Mouse (Mus musculus) layer of hippocampus, postnatal 36 days (tissue): ENCODE data around the gene Gm45716. TPM values are rescaled to one million over a fixed set of nuclear protein-coding genes. Genes with fewer than 3 reads are reported as not detected.

Experiments
- DNase-seq, 2 experiments: peaks; one replicate each; pipeline ENCODE4 v3.0.0; 2022
- total RNA-seq, 2 experiments: library from RNA; stranded (reverse); gene quantifications; 2 replicates each; pipeline ENCODE4 v1.2.3; 2021

The Gm45716 gene
- total RNA-seq, 2 experiments from 2014 or later: 7.1 to 7.8 TPM

DNA sequence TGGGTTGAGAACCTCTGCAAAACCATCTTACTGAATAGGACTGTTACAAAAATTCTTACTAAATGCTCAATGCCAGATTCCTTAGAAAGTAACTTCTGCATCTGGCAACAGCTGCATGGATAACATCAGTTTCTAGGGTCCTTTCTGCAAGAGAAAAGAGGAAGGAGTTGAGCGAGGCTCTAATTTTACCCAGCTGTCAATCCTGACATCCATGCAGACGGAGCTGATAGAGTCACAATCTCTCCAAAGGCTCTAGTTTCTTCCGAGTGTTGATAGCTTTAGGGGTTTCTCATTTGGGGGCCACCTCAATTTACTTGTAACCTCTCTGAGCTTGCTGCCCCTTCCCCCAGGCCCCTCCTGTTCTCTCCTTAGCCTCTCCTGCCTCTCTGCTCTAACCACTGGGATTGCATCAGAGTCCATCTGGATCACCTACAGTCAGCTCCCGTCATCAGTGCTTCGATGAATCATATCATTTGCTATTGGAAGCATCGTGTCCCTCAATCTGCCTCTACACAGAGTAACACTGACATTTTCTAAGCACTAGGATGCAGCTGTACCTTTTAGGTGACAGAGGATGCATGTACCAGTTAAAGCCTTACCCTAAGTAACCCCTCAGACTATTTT is 32.7 kb downstream of the Gm45716 start:
- no peak for DNase-seq

DNA sequence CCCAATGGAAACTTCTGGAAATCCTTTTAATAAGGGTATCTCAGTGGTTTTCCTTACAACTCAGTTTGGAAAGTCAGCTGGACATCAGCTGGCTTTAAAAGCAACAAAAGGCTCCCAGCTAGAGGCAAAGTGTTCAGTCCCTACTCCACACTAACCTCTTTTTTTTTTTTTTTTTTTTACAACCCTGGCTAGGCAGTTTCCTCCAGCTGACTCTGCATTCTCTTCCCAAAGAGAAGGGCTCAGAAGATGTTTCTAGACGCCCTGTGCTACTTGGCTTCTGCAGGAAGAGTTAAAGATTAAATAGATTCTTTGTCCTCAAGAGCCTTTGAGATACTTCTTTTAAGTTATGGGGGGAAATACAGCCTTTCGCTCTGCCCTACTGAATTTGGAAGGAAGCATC is 33.3 kb downstream of the Gm45716 start:
- no peak for DNase-seq

DNA sequence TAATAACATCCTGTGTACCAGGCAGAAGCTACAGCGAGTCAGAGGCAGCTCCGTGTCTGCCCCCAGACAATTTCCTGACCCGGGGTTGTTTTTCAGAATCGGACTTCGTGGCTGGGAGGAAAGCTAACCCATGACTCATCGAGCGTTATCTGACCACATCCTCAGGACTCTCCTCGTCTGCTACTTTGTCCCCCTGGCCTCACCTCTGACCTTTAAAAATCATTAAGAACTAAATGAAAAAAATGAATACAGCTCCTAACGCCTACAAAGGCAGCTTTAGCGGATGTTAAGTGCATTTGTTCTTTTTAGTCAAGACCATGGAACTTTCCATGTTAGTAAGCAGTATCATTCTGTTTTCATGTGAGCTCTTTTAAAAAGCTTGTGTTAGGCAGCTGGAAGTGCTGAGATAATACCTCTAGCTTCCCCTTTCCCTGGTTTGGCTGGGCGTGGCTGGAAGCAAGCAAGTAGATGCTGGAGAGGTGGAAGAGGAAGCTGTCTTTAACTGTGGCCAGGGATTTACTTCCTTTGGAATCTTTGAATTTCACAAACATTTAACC is 37.5 kb downstream of the Gm45716 start:
- DNase-seq: no peak

DNA sequence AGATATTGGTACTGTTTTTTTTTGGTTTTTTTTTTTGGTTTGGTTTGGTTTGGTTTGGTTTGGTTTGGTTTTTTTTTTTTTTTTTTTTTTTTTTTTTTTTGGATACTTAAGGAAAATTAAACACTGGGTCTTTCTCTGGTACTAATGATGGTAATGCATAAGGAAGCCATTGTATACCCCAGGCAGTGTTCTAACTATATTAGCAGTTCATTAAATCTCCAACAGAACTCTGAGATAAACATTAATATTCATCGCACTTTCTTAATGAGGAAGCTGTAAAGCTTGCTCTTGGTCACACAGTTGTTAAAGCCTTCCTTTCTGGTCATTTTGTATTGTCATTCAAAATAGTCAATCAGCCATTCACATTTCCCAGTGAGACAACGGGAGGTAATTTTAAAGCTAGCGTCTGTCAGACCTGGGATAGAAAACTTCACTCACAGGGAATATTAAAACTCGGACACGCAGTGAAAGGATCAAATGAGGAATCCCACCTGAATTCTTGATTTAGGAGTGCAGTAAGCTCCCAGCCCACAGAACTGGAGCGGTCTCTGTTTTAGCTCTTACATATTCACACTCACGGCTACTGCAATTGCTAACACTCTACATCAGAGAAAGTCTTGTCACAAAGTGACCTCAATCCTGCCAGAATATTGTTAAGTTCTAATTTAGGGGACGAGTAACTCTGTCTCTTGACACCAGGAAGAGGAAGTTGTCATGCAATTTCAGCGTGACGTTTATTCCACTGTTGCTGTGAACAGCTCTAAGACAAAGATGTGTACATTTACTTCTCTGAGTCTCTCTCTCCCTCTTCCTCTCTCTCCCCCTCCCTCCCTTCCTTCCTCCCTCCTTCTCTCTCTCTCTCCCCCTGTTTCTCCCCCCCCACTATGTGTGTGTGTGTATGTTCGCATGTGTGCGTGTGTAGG is 39.8 kb downstream of the Gm45716 start:
- no peak for DNase-seq

DNA sequence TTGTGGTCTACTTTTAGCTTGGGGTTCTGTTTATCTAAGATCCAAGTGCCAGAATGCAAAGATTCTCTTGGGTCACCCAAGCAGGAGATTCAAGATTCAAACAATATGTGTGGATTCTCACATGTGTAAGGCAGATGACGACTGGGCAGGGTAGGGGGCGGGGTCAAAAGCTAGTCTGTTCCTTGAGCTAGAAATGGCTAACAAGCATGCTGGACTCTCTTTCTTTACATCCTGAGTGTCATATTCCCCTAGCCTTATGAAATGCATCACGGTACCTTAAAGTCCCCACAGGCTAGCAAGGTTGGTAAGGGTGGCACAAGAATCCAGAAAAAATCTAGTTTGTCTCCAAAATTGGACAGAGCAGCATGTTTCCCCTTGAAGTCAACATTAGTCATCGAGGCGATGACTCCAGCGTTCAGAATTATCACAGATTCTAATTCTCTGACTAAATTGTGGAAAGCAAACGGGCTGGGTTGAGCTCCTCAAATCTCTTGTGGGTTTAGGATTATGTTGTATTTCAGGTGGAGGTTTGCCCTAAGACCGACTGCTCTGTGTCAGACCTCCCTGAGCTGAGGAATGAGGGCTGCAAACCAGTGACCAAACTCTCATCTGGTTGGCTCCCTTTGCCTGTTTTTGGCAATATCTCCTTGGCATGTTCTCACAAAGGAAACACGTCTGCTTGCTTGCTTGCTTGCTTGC is 40.9 kb downstream of the Gm45716 start:
- DNase-seq: no peak

DNA sequence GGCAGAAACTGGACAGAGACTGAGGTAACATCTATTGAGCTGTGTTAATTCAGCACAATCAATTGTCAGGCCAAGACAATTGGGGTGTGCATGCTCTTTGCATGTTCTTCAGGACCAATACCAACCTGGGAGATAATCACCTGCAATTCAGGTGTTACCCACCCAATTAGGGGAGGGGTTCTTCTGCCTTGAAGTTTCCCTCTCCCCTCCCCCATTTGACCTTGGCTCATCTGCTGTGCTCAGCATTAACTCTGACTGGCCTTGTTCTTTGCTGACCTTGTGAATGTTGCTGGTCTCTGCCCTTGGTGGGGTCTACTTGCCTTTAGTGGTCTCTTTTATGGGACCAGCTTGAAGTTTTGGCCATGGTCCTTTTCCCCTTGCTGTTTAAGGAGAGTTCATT is 42.3 kb downstream of the Gm45716 start:
- no peak for DNase-seq

DNA sequence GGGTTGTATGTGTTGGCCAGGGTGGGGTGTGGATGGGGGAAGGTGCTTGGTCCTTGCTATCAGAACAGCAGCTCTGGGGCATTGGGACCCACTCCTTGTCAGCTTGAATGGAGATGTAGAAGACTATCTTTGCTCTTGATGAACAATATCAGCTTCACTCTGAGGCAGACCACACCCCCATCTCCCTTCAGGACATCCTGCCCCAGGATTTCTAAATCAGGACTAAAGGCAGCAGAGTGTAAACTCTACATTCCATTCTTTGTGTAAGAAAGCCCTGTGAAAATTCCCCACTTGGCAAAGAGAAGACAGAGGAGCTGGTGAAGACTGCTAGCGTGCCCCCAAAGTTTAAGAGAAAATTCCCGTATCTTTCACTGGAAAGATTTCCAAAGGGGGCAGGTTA is 43.2 kb downstream of the Gm45716 start:
- no peak for DNase-seq

DNA sequence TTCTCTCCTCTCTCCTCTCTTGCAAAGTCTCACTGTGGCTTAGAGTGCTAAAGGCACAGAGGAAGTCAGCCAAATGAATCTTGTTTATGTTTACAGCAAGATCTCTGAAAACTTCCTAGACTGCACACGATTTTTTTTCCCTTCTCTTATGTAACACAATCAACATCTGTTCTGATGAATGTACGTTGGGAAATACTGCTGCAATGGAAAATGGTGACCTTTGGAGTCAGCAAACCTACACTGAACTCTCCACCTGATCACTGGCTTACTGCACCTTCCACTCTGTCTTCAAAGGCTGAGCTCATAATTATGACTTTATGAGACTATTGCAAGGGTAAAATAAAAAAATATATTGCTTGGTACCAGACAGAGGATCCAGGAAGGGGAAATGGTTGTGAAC is 44.1 kb downstream of the Gm45716 start:
- DNase-seq: no peak

DNA sequence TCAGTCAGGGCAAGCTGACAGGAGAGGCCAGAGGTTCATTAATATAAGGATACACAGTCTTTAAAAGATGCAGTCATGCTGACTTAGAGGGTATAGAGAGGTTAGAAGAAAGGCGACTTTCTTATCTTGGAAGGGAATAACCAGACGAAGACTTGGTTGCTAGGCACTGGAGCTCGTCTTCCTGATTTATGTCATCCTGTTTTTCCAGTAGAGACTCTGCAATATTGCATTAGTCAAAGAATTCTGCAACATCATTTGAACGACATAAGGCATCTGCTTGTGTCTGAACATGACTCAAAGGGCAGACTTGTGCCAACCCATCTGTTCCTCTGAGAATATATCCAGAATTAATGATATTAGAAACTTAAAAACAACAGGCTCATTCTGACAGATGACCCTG is 45.2 kb downstream of the Gm45716 start:
- DNase-seq: peak in 1 of 2 experiments; percentile 30

DNA sequence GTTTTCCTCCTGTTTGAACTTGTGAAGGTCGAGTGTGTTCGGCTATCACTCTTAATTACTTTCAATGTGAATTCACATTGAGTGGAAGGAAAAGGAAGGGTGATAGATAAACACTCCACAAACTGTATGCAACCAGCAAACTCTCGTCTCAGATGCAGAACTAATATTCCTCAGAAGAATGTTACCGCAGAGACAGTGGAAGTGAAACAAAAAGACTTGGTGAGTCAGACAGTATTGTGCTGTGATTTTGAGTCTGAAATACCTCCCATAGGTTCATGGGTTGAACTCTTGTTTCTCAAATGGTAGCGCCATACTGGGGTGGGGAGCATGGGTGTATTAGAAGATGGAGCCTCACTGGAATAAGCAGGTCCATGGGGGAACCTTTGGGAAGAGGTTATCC is 47.7 kb downstream of the Gm45716 start:
- no peak for DNase-seq

DNA sequence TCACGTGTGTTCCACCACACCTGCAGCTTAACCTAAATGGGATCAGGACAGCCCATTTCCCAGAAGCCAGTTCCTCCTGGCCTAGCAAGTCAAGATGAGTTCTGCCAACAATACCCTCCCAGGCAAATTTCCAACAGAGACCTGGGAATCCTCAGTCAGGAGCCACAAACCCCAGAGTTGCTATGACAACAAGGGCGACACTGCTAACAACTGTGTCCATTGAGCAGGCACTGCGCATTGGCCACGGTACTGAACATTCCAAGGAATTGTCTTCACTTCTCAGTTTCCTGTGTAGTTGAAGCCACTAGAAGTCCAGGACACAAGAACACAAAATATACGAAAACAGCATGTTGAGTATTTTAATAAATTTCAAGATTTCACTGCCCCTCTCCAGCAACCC is 50.1 kb downstream of the Gm45716 start:
- DNase-seq: no peak

DNA sequence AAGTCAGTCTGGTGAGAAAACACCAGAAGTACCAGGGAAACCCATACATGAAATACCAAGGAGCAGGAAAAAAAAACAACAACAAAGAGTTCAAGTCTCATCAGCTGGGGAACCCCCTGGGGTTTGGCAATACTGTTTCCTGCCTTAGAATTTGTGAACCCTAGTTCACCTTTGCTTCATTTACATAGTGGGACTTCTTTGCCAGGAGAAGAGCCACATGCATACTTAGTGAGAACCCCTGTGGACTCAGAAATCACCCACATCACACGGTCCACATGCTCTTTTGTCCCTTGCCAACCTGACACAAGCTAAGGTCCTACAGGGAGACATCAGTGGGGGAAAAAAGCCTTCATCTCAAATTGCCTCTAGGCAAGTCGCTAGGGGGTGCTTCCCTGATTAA is 51.2 kb downstream of the Gm45716 start:
- no peak for DNase-seq

DNA sequence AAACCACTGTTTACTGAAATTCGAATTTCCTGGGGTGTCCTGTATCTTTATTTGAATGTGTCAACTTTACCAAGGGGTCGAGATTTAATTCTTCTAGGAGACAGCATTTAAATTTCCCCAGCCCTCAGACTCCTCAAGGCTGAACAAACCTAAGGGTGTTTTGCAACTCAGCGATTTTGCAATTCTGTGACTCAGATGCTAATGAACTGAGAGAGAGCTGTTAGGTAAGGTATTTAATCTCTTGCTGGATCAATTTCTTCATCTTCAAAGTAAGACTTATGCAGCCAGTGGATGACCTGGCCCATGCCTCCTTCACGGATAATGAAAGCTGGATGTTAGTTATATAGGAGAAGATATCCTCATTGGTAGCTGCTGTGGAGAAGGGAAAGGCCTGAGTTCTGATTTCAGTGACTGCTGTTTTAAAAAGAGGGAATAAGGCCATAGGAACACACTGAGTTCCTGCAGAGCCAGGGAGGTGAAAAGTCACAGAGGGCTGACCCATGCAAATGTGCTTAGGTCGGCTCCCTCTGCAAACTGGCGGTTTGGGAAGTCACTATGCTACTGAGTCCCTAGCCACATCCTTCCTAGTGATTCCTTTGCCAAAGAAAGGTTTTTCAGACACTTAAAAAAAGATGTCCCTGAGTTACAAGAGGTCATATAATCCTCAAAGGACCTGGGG is 53.3 kb downstream of the Gm45716 start:
- no peak for DNase-seq

DNA sequence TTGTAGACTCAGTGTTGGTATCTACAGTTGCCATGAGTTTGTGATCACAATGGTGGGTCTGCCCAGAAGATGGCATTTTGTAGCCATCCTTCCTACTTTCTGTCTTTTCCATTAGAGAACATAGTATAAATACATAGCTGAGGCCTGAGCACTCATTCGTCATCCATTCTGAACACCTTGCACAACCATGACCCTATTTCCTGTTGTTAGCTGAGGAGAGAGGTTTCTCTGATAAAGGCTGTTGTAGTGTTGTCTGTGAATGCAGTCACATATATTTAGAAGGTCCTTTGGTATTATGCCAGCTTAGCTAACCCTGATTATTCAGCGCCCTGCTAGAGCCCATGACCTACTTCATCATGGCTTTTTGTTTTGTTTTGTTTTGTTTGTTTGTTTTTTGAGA is 54.4 kb downstream of the Gm45716 start:
- DNase-seq: no peak

DNA sequence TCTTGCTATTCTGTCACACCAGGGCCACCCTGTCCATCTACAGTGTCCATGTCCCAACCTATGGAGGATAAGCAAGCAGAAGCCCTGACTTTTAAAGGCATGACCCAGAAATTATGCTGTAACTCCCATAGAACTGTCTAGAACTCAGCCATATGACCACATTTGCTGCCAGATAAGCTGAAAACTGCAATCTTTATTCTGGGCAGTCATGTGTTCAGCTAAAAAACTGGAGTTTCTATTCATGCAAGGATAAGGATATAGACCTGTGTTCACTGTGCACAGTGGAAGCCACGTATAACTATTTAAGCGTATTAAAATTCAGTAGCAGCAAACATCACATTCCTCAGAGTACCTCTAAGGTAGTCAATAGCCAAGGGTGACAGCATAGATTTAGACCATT is 55.8 kb downstream of the Gm45716 start:
- DNase-seq: no peak

DNA sequence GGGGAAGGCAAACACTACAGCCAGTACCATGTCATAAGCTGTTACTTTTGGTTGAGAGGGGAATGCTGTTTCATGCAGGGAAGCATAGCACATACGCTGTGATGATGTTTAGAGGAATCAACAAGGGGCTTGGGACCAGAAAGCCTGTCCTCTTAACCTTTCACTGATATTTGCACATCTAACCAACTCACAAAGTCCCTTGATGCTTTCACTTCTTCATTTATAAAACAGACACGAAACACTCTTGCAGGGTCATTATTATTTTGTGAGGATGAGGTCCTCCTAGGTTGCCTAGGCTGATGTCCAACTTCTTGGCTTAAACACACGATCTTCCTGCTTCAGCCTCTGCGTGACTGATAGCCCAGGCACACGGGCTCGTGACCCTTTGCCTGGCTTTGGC is 58.1 kb downstream of the Gm45716 start:
- no peak for DNase-seq

DNA sequence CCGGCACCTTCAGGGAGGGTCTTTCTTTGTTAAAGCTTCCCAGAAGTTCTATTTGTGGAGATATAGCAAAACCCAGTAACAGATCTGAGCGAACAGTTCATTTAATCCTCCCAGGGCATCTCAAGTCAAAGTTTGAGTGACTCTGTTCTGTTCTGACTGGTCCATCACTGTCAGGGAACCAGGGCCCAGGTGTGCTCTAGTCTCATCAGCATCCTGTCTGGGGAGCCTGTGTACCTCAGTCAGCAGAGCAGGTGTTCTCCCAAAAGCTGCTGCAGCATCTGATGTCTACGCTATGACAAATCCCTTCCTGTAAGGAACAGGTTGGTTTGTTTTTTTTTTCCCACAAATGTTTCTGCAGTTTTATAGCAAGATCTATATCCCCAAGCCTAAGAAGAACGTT is 59.2 kb downstream of the Gm45716 start:
- DNase-seq: no peak

DNA sequence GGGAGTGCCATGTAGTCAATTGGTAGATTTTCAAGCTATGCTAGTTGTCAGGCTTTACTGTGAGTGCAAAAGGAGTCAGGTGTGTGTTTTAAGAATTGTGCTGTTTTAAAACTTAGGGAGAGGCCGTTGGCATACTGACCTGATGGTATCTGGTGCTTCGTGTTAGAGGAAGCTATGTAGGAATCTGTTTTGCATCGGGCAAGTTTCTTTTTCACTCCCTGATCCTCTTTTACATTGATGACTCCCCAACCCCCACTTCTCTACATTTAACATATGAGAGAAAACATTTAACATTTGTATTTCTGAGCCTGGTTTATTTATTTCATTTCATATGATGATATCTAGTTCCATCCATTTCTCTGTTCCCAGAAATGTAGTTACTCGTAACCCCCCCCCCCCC is 60.3 kb downstream of the Gm45716 start:
- no peak for DNase-seq

DNA sequence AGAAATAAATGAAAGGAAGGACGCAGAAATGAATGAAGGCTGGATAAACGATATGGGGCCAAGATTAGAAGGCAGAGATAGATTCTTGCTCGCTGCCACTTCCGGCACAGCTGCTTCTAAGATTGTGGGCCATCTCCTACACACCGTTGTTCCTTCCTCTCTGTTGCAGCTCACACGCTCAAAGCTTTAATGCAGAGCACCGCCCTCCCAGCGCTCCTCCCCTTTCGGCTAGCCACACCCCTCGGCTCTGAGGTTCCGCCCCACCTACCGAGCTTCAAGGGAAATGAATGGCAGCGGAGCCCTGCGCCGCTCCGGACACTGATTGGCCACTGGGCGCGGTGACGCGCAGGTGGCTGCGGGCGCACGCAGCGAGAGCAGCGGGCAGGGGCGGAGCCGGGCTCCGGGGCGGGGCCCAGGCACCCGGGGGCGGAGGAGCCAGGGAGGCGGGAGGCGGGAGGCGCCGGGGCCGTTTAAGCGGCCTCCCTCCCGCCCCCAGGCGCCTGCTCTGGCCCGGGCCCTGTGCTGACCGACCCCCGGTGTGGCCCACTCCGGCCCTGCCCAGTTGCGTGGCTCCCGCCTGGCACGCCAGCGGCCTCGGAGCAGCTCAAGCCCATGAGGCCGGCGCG is 61.7 kb downstream of the Gm45716 start, which contains the start of gene Mmd:
TSS of gene Mmd (plus strand) at position 432 of the 626 bp plus-strand sequence.
- peak; percentile 98 to 99 for DNase-seq

DNA sequence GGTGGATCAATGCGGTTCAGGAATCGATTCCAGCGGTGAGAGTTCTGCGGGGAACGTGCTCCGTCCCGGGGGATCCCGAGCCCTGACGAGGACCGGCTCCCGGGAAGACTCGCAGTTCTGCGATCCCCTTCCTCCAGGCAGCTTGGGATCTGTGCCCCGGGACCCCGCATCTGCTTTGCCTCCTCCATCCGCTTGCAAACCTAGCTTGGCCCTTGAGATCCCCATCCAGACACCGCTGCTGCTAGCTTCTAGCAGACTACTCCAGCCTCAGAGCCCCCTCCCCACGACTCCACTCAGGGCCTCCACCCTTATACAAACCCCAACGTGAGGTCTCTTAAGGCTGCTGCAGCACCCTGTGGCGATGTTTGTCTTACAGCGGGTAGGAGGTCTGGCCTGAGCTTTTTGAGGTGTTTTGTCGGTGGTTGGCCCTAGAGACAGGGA is 62.2 kb downstream of the Gm45716 start:
- no peak for DNase-seq

DNA sequence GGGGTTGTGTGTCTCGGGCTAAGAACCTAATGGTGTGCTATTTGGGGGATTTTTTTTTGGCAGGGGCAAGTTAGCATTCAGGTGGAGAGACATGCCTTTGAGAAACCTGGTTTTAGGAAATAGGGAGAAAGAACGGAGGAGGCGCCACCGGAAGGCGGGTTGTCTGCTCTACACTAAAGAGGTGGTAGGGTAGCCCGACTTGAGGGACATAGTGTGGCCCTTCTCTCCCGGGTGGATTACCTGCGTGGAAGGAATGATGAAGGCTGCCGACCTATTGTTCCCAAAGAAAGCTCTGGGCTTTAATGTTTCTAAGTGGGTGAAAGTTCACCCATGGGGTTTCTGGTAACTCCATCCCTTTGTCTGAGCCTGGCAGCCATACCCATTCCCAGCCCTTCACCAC is 62.7 kb downstream of the Gm45716 start:
- peak in 1 of 2 experiments; percentile 23 for DNase-seq

DNA sequence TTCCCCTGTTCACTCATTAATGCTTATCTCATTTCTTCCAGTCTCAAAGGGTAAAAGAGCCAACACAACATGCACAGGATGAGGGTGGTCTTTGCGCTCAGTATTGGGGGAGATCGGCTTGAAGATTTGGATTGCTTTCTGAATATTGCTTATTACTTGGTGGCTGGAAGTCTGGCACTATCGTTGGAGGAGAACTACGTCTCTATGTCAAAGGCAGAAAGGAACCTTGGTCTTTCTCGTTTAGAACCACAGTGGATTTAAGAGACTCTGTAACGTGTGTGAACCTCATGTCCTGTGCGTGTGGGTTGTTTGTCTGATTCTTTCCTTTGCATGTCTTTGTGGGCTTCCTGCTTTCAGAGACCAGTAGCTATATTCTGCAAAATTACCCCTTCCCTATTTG is 63.2 kb downstream of the Gm45716 start:
- DNase-seq: no peak
